In genomic region chr10:127165654-127166403, GRCm38 (mm10) we compare ENCODE assay signal across 8 mouse cellular contexts. TPM values are rescaled to one million over a fixed set of nuclear protein-coding genes. Genes with fewer than 3 reads are reported as not detected.
DNase-seq lines count a peak whose midpoint lies in the region; ATAC-seq and TF ChIP-seq lines count a peak whose summit lies in the region.

No protein-coding gene starts in this region.

- peaks cover 51% of the 10 kb centered on the region for H3K27me3 ChIP-seq in embryonic facial prominence, embryonic 15.5 days
- H3K27me3 ChIP-seq in hindbrain, postnatal 0 days (ENCODE audit: insufficient read depth, low read length), result no peaks in the 10 kb centered on the region
- H3K27me3 ChIP-seq in lung, postnatal 0 days (replicated peaks; ENCODE audit: insufficient read depth, low read length), result peaks cover 46% of the 10 kb centered on the region

- no peaks in the 10 kb centered on the region for H3K9me3 ChIP-seq in embryonic facial prominence, embryonic 15.5 days (replicated peaks)
- H3K9me3 ChIP-seq in hindbrain, postnatal 0 days (ENCODE audit: low read length), result no peaks in the 10 kb centered on the region
- H3K9me3 ChIP-seq in lung, postnatal 0 days (ENCODE audit: low read length), result no peaks in the 10 kb centered on the region

- H3K4me2 ChIP-seq in embryonic facial prominence, embryonic 15.5 days (replicated peaks), result peak overlapping the region; percentile 100
- H3K4me2 ChIP-seq in hindbrain, postnatal 0 days (ENCODE audit: low read depth, low read length), result peak overlapping the region; percentile 89
- peak overlapping the region; percentile 89 for H3K4me2 ChIP-seq in lung, postnatal 0 days (replicated peaks; ENCODE audit: low read depth, low read length)

- peak overlapping the region; percentile 99 for H3K27ac ChIP-seq in layer of hippocampus, adult 2 months
- no peak overlapping the region; the same call in 1 of the 2 replicates for H3K27ac ChIP-seq in embryonic facial prominence, embryonic 15.5 days (replicated peaks)
- peak overlapping the region; percentile 96 for H3K27ac ChIP-seq in hindbrain, postnatal 0 days
- peak overlapping the region; percentile 62 for H3K27ac ChIP-seq in lung, postnatal 0 days (ENCODE audit: low read length)

- no peak for DNase-seq in layer of hippocampus, adult 2 months (ENCODE audit: low spot score in 2 of 2)
- DNase-seq in layer of hippocampus, adult 8-10 months (ENCODE audit: low spot score in 2 of 2), result no peak
- peak; percentile 20 for DNase-seq in adrenal gland, postnatal 25 days
- DNase-seq in hindbrain, postnatal 0 days (ENCODE audit: low spot score), result peak; percentile 70
- DNase-seq in lung, postnatal 0 days (ENCODE audit: low spot score), result no peak
- DNase-seq in retina, postnatal 1 day, result peak; percentile 70
- no peak for DNase-seq in gastrocnemius, postnatal 10 days

- TF ChIP-seq CTCF in layer of hippocampus, adult 2 months (conservative IDR thresholded peaks at IDR 0.05), result no peak
- peak; percentile 1; the same call in 1 of the 2 replicates for TF ChIP-seq CTCF in hindbrain, postnatal 0 days (IDR thresholded peaks at IDR 0.05; ENCODE audit: low read depth)
- TF ChIP-seq CTCF in lung, postnatal 0 days (IDR thresholded peaks at IDR 0.05), result no peak

- no peak for TF ChIP-seq EP300 in lung, postnatal 0 days (IDR thresholded peaks at IDR 0.05)

- peak overlapping the region; percentile 88 for H3K4me3 ChIP-seq in layer of hippocampus, adult 2 months
- H3K4me3 ChIP-seq in embryonic facial prominence, embryonic 15.5 days (replicated peaks), result peak overlapping the region; percentile 62
- peak overlapping the region; percentile 76 for H3K4me3 ChIP-seq in hindbrain, postnatal 0 days (ENCODE audit: low read length)
- H3K4me3 ChIP-seq in lung, postnatal 0 days (ENCODE audit: low read depth, low read length), result peak overlapping the region; percentile 45

- under 1% methylated on average over 56 of the region's 56 CpGs for WGBS in embryonic facial prominence, embryonic 15.5 days
- under 1% methylated on average over 54 of the region's 56 CpGs for WGBS in hindbrain, postnatal 0 days
- WGBS in lung, postnatal 0 days, result 1% methylated on average over 49 of the region's 56 CpGs

- peaks cover 29% of the 10 kb centered on the region for H3K4me1 ChIP-seq in embryonic facial prominence, embryonic 15.5 days
- 0 out of 2 replicates have a peak, but pooled peaks cover 7% of the 10 kb centered on the region for H3K4me1 ChIP-seq in hindbrain, postnatal 0 days (ENCODE audit: insufficient read depth, low read length)
- H3K4me1 ChIP-seq in lung, postnatal 0 days (ENCODE audit: insufficient read depth, low read depth, low read length), result peaks cover 16% of the 10 kb centered on the region

- H3K36me3 ChIP-seq in embryonic facial prominence, embryonic 15.5 days, result no peaks in the 10 kb centered on the region
- peaks cover 5% of the 10 kb centered on the region; the same call in 1 of the 2 replicates for H3K36me3 ChIP-seq in hindbrain, postnatal 0 days (ENCODE audit: insufficient read depth, low read length)
- no peaks in the 10 kb centered on the region for H3K36me3 ChIP-seq in lung, postnatal 0 days (ENCODE audit: insufficient read depth, low read length)

- peak; percentile 22; the same call in 1 of the 2 replicates for ATAC-seq in embryonic facial prominence, embryonic 15.5 days (ENCODE audit: insufficient number of reproducible peaks, low FRiP score, low TSS enrichment, low read depth)
- peak; percentile 48 for ATAC-seq in hindbrain, postnatal 0 days
- ATAC-seq in lung, postnatal 0 days, result peak; percentile 32

- peak overlapping the region; percentile 47 for H3K9ac ChIP-seq in embryonic facial prominence, embryonic 15.5 days
- H3K9ac ChIP-seq in hindbrain, postnatal 0 days (replicated peaks; ENCODE audit: low read length), result peak overlapping the region; percentile 96
- peak overlapping the region; percentile 32; the same call in 1 of the 2 replicates for H3K9ac ChIP-seq in lung, postnatal 0 days (replicated peaks; ENCODE audit: low read depth)

RNA-seq across cellular contexts. Expression of gene B4galnt1, which starts 0.8 kb away (rescaled TPM):
- total RNA-seq in layer of hippocampus, adult 2 months (2021), result 100 to 1,000 TPM; 116 to 123 TPM
- total RNA-seq in layer of hippocampus, adult 8-10 months (2022), result 100 to 1,000 TPM; 113 to 123 (median 113) TPM
- 6.8 and 8.5 TPM in 2 replicates for total RNA-seq in adrenal gland, postnatal 25 days (2021)
- polyA plus RNA-seq in embryonic facial prominence, embryonic 15.5 days (2015; fragmentation: Nextera tagmentation; extraction: Ambion mirVana), result 11.0 and 12.7 TPM in 2 replicates
- total RNA-seq in hindbrain, postnatal 0 days (2014; rRNA removed), result 111 and 112 TPM in 2 replicates
- polyA plus RNA-seq in hindbrain, postnatal 0 days (2015; fragmentation: Nextera tagmentation; extraction: Ambion mirVana), result 56.7 and 65.3 TPM in 2 replicates
- 9.1 and 9.6 TPM in 2 replicates for polyA plus RNA-seq in lung, postnatal 0 days (2015; fragmentation: Nextera tagmentation; extraction: Ambion mirVana)
- 1 to 10 TPM; 1.6 to 3.3 TPM for total RNA-seq in gastrocnemius, postnatal 10 days (2021)

RNA-seq across cellular contexts. Expression of gene Slc26a10, which starts 14.6 kb away (rescaled TPM):
- 10 to 100 TPM; 21.9 to 25.4 TPM for total RNA-seq in layer of hippocampus, adult 2 months (2021)
- total RNA-seq in layer of hippocampus, adult 8-10 months (2022), result 10 to 100 TPM; 12.2 to 17.5 (median 14.4) TPM
- 3.2 and 6.0 TPM in 2 replicates for total RNA-seq in adrenal gland, postnatal 25 days (2021)
- polyA plus RNA-seq in embryonic facial prominence, embryonic 15.5 days (2015; fragmentation: Nextera tagmentation; extraction: Ambion mirVana), result 1.6 and 1.9 TPM in 2 replicates
- total RNA-seq in hindbrain, postnatal 0 days (2014; rRNA removed), result 0.31 TPM in 1 of 2 replicates, not detected in the other
- 0.79 and 1.1 TPM in 2 replicates for polyA plus RNA-seq in hindbrain, postnatal 0 days (2015; fragmentation: Nextera tagmentation; extraction: Ambion mirVana)
- polyA plus RNA-seq in lung, postnatal 0 days (2015; fragmentation: Nextera tagmentation; extraction: Ambion mirVana), result 1.0 and 1.1 TPM in 2 replicates
- total RNA-seq in gastrocnemius, postnatal 10 days (2021), result 1 to 10 TPM; 3.0 to 6.1 TPM

RNA-seq across cellular contexts. Expression of gene Arhgef25, which starts 24.1 kb away (rescaled TPM):
- 100 to 1,000 TPM; 395 to 408 TPM for total RNA-seq in layer of hippocampus, adult 2 months (2021)
- 100 to 1,000 TPM; 310 to 386 (median 350) TPM for total RNA-seq in layer of hippocampus, adult 8-10 months (2022)
- total RNA-seq in adrenal gland, postnatal 25 days (2021), result 27.9 and 28.7 TPM in 2 replicates
- 116 TPM in 2 replicates for polyA plus RNA-seq in embryonic facial prominence, embryonic 15.5 days (2015; fragmentation: Nextera tagmentation; extraction: Ambion mirVana)
- total RNA-seq in hindbrain, postnatal 0 days (2014; rRNA removed), result 61.0 and 65.4 TPM in 2 replicates
- polyA plus RNA-seq in hindbrain, postnatal 0 days (2015; fragmentation: Nextera tagmentation; extraction: Ambion mirVana), result 20.3 and 21.6 TPM in 2 replicates
- 27.9 and 37.1 TPM in 2 replicates for polyA plus RNA-seq in lung, postnatal 0 days (2015; fragmentation: Nextera tagmentation; extraction: Ambion mirVana)
- total RNA-seq in gastrocnemius, postnatal 10 days (2021), result 10 to 100 TPM; 16.2 to 26.2 TPM

RNA-seq across cellular contexts. Expression of gene Dtx3, which starts 29.7 kb away (rescaled TPM):
- 100 to 1,000 TPM; 227 to 255 TPM for total RNA-seq in layer of hippocampus, adult 2 months (2021)
- 100 to 1,000 TPM; 214 to 267 (median 229) TPM for total RNA-seq in layer of hippocampus, adult 8-10 months (2022)
- 89.7 and 96.8 TPM in 2 replicates for total RNA-seq in adrenal gland, postnatal 25 days (2021)
- 152 and 179 TPM in 2 replicates for polyA plus RNA-seq in embryonic facial prominence, embryonic 15.5 days (2015; fragmentation: Nextera tagmentation; extraction: Ambion mirVana)
- total RNA-seq in hindbrain, postnatal 0 days (2014; rRNA removed), result 233 and 240 TPM in 2 replicates
- polyA plus RNA-seq in hindbrain, postnatal 0 days (2015; fragmentation: Nextera tagmentation; extraction: Ambion mirVana), result 170 and 185 TPM in 2 replicates
- polyA plus RNA-seq in lung, postnatal 0 days (2015; fragmentation: Nextera tagmentation; extraction: Ambion mirVana), result 47.5 and 47.8 TPM in 2 replicates
- total RNA-seq in gastrocnemius, postnatal 10 days (2021), result 10 to 100 TPM; 28.8 to 37.6 TPM

RNA-seq across cellular contexts. Expression of gene Os9, which starts 44.9 kb away (rescaled TPM):
- 100 to 1,000 TPM; 100 to 102 TPM for total RNA-seq in layer of hippocampus, adult 2 months (2021)
- total RNA-seq in layer of hippocampus, adult 8-10 months (2022), result 100 to 1,000 TPM in 2 of 4 experiments, 10 to 100 TPM in 2; 98.1 to 120 (median 109) TPM
- 139 and 150 TPM in 2 replicates for total RNA-seq in adrenal gland, postnatal 25 days (2021)
- 101 TPM in 2 replicates for polyA plus RNA-seq in embryonic facial prominence, embryonic 15.5 days (2015; fragmentation: Nextera tagmentation; extraction: Ambion mirVana)
- 118 and 119 TPM in 2 replicates for total RNA-seq in hindbrain, postnatal 0 days (2014; rRNA removed)
- polyA plus RNA-seq in hindbrain, postnatal 0 days (2015; fragmentation: Nextera tagmentation; extraction: Ambion mirVana), result 128 and 129 TPM in 2 replicates
- 112 and 113 TPM in 2 replicates for polyA plus RNA-seq in lung, postnatal 0 days (2015; fragmentation: Nextera tagmentation; extraction: Ambion mirVana)
- 10 to 100 TPM; 29.4 to 33.9 TPM for total RNA-seq in gastrocnemius, postnatal 10 days (2021)

Comparison
In these comparisons a context has a peak if more than half of its experiments do, and no peak if none do; other contexts are left out.
1. DNase-seq: peak in adrenal gland, postnatal 25 days (single experiment), hindbrain, postnatal 0 days (single experiment) and retina, postnatal 1 day (single experiment); none in layer of hippocampus, adult 2 months (0 of 2), layer of hippocampus, adult 8-10 months (0 of 2), lung, postnatal 0 days (single experiment) and gastrocnemius, postnatal 10 days (single experiment).
2. H3K9ac ChIP-seq: peak in every context shown above with its lines; median percentile 96 in hindbrain, postnatal 0 days; 47 in embryonic facial prominence, embryonic 15.5 days; 32 in lung, postnatal 0 days.
3. RNA of gene B4galnt1, which starts 0.8 kb away (total RNA-seq): 116 to 123 TPM in layer of hippocampus, adult 2 months, 113 to 123 TPM in layer of hippocampus, adult 8-10 months and 111 to 112 TPM in hindbrain, postnatal 0 days; 6.8 to 8.5 TPM in adrenal gland, postnatal 25 days and 1.6 to 3.3 TPM in gastrocnemius, postnatal 10 days; every median in the first group is over 10 times any median in the second.
4. Peak in every context shown above with its lines, with median percentiles within 50 percentile points of each other: H3K4me3 ChIP-seq, ATAC-seq and H3K4me2 ChIP-seq.